Mouse (Mus musculus): ENCODE data around the gene Usp5. TPM values are rescaled to one million over a fixed set of nuclear protein-coding genes. Genes with fewer than 3 reads are reported as not detected.
"Not testable (repeated sequence)": the region's sequence is repeated elsewhere in the genome, so short reads cannot be mapped to it uniquely, and the experiment has no call there.

Usp5 gene
- total RNA-seq, 1 experiment from 2014 or later, result 55.3 TPM

DNA sequence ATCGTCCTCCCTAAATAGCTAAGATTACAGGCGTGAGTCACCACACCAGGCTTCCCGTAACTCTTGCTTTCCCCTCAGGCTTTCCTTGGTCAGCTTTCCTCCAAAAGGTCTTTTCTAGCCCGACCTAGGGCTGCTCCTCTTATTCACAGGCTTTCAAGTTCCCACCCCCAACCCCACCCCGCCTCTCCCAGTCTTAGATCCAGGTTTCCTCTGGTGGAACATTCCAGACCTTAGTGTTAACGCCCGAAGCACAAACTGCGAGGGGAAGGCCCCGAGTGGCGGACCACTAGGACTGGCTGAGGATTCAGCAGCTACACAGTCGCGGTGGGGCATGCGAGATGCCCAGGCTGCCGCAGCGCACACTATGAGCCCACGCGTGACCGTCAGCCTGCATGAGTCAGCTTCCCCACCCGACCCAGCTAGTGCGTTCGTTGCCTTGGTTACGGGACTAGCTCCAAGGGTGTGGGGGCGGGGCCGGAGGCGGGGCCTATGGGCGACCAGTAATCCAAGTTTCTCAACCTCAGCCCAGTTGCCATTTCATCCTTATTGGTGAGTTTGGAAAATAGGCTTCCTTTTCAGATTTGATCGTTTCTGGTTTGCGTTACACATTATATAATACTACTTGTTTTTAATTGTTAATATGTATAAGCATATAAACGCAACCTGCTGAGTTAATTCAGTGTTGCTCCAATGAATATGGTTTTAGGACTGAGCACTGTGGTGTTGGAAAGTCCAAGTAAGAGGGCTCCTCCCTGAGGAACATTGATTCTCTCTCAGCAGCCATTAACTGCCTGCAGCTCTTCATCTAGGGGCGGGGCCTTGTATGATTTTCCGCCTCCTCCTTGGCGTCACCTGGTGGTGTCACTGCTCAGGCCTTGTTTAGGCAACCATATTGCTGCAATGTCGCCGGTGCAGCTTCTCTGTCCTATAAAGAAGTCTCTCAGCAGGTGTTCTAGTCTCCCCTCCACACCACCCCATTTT lies 23.7 kb downstream of the Usp5 start:
- peak; percentile 82 to 83 for ATAC-seq (replicated peaks in 1 of 2; ENCODE audit: insufficient read depth in 1 of 2, low FRiP score in 2 of 2, low TSS enrichment in 1 of 2, low read depth in 1 of 2, poor library complexity in 2 of 2, severe bottlenecking in 2 of 2)

DNA sequence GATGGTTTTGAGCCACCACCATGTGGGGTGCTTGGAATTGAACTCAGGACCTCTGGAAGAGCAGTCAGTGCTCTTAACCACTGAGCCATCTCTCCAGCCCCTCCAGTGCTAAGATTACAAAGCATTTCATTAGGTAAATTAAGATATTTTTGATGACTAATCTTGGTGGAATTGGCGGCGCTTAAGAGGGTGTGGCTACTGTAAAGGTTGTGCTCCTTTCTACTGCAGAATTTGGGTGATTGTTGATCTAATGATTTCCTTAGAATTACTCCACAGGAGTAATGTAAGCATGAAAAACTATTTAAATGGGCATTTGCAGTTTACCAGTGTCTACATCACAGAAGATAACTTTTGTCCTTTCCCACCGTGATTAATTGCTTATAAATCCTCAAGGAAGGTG lies 24.9 kb downstream of the Usp5 start:
- no peak for ATAC-seq (replicated peaks in 1 of 2; ENCODE audit: insufficient read depth in 1 of 2, low FRiP score in 2 of 2, low TSS enrichment in 1 of 2, low read depth in 1 of 2, poor library complexity in 2 of 2, severe bottlenecking in 2 of 2)

DNA sequence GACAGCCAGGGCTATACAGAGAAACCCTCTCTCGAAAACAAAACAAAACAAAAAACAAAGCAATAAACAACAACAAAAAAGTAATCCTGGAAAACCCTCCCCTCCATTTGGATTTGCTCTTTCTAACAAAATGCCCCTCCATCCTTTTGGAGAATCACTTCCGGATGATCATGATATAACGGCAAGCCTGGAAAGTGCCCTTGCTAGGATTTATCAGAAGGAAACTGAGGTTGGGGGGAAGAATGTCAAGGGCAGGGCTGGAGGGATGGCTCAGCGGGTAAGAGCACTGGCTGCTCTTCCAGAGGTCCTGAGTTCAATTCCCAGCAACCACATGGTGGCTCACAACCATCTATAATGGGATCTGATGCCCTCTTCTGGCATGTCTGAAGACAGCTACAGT lies 25.6 kb downstream of the Usp5 start:
- not testable (repeated sequence) for ATAC-seq (replicated peaks in 1 of 2; ENCODE audit: insufficient read depth in 1 of 2, low FRiP score in 2 of 2, low TSS enrichment in 1 of 2, low read depth in 1 of 2, poor library complexity in 2 of 2, severe bottlenecking in 2 of 2)

DNA sequence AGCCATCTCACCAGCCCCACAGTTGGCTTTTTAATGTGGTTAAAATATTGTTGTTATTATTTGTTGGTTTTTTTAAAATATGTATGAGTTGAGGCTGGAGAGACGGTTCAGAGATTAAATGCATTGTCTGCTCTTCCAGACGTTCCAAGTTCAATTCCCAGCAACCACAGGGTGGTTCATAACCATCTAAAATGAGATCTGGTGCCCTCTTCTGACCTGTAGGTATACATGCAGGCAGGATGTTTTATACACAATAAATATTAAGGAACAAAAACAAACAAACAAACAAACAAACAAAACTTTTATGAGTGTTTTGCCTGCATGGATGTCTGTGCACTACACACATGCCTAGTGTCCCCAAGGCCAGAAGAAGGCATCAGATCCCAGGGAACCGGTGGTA lies 26.2 kb downstream of the Usp5 start:
- no peak for ATAC-seq (replicated peaks in 1 of 2; ENCODE audit: insufficient read depth in 1 of 2, low FRiP score in 2 of 2, low TSS enrichment in 1 of 2, low read depth in 1 of 2, poor library complexity in 2 of 2, severe bottlenecking in 2 of 2)

DNA sequence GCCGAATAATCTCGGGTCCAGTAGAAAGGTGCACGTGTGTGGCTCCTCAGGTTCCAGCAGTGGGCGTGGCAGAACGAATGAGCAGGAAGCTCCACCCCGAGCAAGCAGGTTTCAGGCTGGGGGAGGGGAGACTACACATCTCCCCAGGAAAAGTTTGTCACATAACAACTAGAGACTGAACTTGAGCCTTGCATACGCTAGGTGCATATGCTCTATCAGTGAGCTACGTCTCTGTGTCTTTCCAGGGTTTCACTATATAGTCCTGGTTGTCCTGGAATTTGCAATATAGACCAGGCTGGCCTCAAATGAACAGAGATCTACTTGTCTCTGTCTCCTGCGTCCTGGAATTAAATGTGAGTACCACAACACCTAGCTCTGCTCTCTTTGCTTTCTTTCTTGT lies 26.9 kb downstream of the Usp5 start:
- ATAC-seq (replicated peaks in 1 of 2; ENCODE audit: insufficient read depth in 1 of 2, low FRiP score in 2 of 2, low TSS enrichment in 1 of 2, low read depth in 1 of 2, poor library complexity in 2 of 2, severe bottlenecking in 2 of 2), result not testable (repeated sequence)

DNA sequence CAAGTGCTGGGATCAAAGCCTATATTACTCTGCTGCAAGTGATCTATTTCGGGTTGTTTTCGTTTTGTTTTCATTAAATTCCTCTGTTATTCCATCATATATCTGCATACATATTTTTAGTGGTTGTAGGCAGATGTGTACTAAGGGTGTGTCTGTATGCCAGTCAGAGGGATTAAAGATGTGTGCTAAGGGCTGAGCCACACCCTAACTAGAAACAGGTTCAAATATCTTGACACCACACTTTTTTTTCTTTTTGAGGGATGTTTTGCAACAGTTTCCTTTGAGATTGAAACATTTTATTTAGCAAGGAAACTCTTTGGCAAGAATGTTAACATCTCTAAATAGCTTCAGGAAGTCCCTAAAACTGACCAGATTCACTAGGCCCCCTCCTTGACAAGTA lies 33.1 kb downstream of the Usp5 start:
- no peak; a peak in 1 of 4 replicates for ATAC-seq (replicated peaks in 1 of 2; ENCODE audit: insufficient read depth in 1 of 2, low FRiP score in 2 of 2, low TSS enrichment in 1 of 2, low read depth in 1 of 2, poor library complexity in 2 of 2, severe bottlenecking in 2 of 2)

DNA sequence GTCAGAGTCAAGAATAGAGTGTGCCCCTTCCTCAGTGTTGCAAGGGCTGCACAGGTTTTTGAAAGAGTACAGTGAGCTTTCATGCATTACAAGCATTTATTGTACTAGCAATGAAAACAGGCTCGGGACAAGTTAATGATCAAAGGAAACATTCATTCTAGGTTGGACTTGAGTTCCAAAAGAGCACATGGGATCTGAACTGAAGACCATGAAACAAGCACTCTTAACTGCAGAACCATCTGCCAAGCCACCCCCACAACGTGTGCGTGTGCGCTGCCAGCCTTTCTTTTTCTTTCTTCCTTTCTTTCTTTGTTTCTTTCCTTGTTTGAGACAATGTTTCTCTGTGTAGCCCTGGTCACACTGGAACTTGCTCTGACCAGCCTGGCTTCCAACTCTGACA lies 33.5 kb downstream of the Usp5 start:
- no peak for ATAC-seq (replicated peaks in 1 of 2; ENCODE audit: insufficient read depth in 1 of 2, low FRiP score in 2 of 2, low TSS enrichment in 1 of 2, low read depth in 1 of 2, poor library complexity in 2 of 2, severe bottlenecking in 2 of 2)

DNA sequence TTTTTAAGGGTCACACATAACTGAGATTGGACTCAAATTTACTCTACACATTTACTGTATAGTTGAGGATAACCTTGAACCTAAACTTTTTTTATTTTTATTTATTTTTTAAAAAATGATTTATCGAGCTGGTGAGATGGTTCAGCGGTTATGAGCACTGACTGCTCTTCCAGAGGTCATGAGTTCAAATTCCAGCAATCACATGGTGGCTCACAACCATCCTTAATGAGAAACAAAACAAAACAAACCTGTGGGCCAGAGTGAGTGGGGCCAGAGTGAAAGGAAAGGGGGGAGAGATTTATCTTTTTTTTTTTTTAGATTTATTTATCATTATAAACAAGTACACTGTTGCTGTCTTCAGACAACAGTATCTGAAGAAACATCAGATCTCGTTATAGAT lies 37.4 kb downstream of the Usp5 start:
- no peak for ATAC-seq (replicated peaks in 1 of 2; ENCODE audit: insufficient read depth in 1 of 2, low FRiP score in 2 of 2, low TSS enrichment in 1 of 2, low read depth in 1 of 2, poor library complexity in 2 of 2, severe bottlenecking in 2 of 2)

DNA sequence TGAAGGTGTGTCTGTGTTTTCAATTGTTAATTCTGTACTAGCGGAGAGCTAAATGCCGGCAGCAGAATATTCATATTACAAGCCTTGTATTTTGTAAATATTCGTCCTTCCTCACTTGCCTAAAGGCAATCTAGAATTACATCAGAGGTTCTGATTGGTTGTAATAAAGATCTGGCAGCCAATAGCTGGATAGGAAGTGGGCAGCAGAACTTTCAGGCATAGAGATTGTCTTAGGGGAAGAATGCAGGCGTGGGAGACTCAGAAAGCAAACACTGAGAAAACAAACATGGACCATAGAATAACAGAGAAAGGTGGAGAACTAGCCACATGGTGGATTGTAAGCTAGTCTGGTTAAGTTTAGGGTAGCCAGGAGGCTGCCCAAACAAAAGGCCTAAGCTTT lies 39.2 kb downstream of the Usp5 start:
- no peak for ATAC-seq (replicated peaks in 1 of 2; ENCODE audit: insufficient read depth in 1 of 2, low FRiP score in 2 of 2, low TSS enrichment in 1 of 2, low read depth in 1 of 2, poor library complexity in 2 of 2, severe bottlenecking in 2 of 2)

DNA sequence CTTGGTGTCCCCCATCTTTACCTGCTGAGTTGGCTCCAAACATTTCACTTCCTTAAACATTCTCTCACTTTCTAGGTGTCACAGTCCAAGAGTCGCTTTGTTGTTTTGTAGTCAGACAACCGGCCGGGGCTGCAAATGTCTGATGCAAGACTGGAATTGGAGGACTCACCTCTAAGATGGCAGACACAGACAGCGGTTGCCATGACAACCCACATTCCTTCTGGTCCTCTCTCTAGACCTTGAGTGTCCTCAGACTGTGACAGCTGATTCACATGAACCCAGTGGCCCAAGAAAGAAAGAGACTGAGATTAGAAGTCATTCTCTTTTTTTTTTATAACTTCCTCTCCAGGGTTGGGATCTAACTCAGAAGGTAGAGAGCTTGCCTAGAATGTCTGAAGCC lies 39.8 kb downstream of the Usp5 start:
- ATAC-seq (replicated peaks in 1 of 2; ENCODE audit: insufficient read depth in 1 of 2, low FRiP score in 2 of 2, low TSS enrichment in 1 of 2, low read depth in 1 of 2, poor library complexity in 2 of 2, severe bottlenecking in 2 of 2), result no peak

DNA sequence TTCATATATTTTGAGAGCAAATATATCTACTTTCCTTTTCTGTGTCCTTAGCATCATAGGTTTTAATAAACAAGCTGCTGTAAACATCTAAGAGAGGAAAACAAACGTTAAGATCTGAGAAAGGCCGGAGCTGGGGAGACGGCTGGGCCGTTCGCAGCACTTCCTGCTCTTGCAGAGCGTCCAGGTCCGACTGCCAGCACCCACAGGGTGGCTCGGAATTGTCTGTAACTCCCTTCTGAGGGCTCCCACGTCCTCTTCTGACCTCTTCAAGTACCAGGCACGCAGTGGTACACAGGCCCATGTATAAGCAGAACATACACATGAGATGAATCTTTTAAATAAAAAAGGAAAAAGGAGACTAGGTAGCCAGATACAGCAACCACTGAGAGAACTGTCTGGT lies 41.6 kb downstream of the Usp5 start:
- ATAC-seq (replicated peaks in 1 of 2; ENCODE audit: insufficient read depth in 1 of 2, low FRiP score in 2 of 2, low TSS enrichment in 1 of 2, low read depth in 1 of 2, poor library complexity in 2 of 2, severe bottlenecking in 2 of 2), result no peak

DNA sequence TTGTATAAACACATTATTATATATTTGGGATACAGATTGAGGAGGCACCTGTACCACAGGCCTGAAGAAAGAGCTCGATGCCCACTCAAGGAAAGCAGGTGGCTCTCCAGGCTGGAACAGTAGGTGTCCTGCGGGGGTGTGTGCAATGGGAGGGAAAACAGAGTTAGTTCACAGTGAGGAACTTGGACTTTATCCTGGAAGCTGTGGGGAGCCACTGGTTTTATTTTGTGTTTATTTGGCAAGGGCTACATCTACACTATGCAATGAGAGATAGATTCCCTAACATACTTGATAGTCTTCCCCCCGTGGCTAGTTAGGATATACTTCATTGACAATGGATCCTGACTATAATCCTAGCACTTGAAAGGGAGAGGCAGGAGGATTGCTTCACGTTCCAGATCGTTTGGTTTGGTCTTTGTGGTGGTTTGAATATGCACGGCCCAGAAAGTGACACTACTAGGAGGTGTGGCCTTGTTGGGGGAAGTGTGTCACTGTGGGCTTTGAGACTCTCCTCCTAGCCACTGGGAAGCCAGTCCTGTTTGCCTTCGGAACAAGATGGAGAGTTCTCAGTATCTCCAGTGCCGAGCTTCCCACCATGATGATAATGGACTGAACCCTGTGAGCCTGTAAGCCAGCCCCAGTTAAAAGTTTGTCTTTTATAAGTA lies 42.4 kb downstream of the Usp5 start:
- ATAC-seq (replicated peaks in 1 of 2; ENCODE audit: insufficient read depth in 1 of 2, low FRiP score in 2 of 2, low TSS enrichment in 1 of 2, low read depth in 1 of 2, poor library complexity in 2 of 2, severe bottlenecking in 2 of 2), result peak; percentile 72 to 73; a peak in 3 of 4 replicates

DNA sequence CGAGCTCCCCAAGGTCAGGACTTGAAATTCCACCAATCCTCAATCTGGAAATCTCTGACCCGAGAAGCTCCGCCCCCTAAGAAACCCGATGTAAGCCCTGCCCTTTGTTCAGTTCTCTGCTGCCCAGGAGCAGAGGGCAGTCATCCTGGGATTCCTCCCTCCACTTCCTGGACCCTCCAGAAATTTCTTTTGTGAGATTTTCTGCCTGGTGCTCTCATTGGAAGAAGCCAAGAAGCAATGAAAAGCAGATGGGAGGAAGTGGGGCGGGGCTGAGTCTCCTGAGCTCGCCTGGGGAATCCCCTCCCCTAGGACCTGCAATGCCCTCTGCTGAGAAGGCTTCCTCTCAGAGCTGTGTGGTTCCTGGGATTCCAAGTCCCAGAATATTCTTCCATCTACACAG lies 46.8 kb downstream of the Usp5 start:
- ATAC-seq (replicated peaks in 1 of 2; ENCODE audit: insufficient read depth in 1 of 2, low FRiP score in 2 of 2, low TSS enrichment in 1 of 2, low read depth in 1 of 2, poor library complexity in 2 of 2, severe bottlenecking in 2 of 2), result peak; percentile 37 to 44; a peak in 2 of 4 replicates

DNA sequence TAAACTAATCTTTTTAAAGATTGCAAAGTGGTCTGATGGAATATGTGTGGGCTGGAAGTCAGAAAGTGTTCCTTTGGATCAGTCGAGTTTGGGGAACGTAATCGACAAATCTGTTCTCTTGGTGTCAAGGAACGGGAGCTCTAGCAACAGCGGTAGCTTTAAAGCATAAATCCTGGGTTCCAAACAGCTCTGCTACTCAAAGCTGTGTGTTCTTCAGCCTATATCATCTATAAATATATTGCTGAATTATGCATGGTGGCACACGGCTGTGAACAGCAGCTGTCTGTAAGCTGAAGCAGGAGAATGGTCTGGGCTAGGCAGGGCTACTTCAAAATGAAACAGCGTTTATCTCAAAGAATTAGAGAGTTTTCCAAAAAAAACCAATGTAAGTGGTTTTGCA lies 48.4 kb downstream of the Usp5 start:
- no peak for ATAC-seq (replicated peaks in 1 of 2; ENCODE audit: insufficient read depth in 1 of 2, low FRiP score in 2 of 2, low TSS enrichment in 1 of 2, low read depth in 1 of 2, poor library complexity in 2 of 2, severe bottlenecking in 2 of 2)

DNA sequence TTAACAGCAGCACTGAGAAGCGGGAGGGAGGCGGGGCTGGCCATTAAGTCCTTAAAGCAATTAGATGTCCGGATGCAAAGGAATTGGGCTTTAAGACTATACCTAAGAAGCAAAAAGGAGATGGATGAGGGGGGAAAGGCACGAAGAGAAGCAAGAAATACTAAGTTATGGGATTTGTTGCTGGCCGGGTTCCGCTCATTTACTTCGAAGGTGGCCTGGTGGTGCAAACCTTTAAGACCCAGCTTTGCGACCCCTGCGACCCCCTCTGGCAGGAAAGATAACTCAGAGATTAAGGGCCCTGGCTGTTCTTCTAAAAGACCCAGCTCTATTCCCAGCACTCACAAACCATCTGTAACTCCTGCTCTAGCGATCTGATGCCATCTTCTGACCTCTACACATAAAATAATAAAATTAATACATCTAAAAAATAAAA lies 49.3 kb downstream of the Usp5 start:
- no peak for ATAC-seq (replicated peaks in 1 of 2; ENCODE audit: insufficient read depth in 1 of 2, low FRiP score in 2 of 2, low TSS enrichment in 1 of 2, low read depth in 1 of 2, poor library complexity in 2 of 2, severe bottlenecking in 2 of 2)

DNA sequence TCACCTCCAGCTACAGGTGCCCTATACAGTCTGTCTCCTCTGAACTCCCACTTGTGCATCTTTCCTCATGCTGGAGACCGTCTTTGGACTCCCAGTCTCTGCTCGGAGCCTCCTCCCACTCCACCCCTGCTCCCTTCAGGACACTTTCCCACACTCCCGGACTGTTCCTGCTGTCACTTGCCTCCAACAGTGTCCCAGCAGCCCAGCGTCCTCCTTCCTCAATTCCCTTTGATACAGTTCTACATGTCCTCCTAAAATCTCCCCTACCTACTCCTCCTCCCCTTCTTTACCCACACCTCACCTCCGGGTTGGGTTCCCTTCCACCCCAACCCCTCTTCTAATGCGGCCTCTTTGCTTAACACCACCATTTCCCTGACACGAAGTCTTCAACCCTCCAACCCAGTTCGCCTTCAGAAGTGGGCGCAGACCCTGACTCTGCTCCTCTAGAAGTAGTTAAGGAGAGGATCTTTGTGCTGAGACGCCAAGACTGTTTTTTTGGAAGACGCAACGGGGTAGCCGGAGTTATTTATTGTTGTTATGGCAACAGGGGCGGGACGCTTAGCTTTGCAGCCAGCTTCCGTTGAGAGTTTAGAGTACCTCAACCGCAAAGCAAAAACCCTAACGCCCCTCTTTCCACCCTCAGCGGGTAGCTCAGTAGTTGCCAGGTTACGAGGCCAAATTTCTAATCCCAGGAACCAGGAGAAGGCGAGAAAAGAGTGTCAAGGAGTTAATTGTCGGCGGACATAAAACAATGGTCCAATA lies 49.9 kb downstream of the Usp5 start, which contains the start of gene Lrrc23:
Gene Lrrc23, minus strand, starts transcription at position 506 of the 762 bp plus-strand sequence.
- peak; percentile 86 to 87 for ATAC-seq (replicated peaks in 1 of 2; ENCODE audit: insufficient read depth in 1 of 2, low FRiP score in 2 of 2, low TSS enrichment in 1 of 2, low read depth in 1 of 2, poor library complexity in 2 of 2, severe bottlenecking in 2 of 2)

DNA sequence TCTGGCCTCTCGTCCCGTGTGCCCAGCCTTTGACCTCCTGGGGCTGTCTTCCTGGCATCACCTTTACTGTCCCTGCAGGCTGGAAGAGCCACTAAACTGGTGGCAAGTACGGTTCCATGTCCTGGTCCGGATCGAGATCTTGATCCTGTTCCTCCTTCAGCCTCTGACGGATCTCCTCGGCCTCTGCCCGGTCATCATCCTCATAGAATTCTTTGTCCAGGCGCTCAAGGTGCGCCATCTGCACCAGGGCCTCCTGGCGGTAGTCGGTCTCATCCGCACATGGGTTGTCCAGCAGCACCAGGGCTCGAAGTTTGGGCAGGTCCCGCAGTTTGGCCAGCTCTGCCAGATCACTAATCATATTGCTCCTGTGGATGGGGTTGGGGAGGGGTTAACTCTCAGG lies 58.8 kb downstream of the Usp5 start:
- no peak for ATAC-seq (replicated peaks in 1 of 2; ENCODE audit: insufficient read depth in 1 of 2, low FRiP score in 2 of 2, low TSS enrichment in 1 of 2, low read depth in 1 of 2, poor library complexity in 2 of 2, severe bottlenecking in 2 of 2)

DNA sequence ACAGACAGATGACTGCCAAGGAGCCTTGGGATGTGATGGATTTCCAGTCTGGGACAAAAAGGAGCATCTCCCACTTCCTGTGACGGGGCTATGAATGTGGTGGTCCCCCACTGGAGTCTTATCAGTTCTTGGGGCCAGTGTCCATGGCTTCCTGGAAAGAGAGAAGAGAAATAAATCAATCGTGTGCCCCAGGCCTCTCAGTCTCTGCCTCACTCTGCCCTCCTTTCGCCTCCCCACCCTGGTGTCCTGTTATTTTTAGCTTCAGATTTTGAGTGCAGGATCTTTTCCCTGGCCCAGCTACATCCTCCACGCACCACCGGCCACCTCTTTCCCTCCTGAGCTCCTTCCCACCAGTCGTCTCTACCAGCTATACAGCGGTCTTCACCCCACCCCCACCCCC lies 59.3 kb downstream of the Usp5 start:
- no peak for ATAC-seq (replicated peaks in 1 of 2; ENCODE audit: insufficient read depth in 1 of 2, low FRiP score in 2 of 2, low TSS enrichment in 1 of 2, low read depth in 1 of 2, poor library complexity in 2 of 2, severe bottlenecking in 2 of 2)
